Mouse (Mus musculus): ENCODE results near the gene Tmem107.

Tmem107 gene

GRCm38 (mm10) chr11:69070590-69071222 is at the start of gene Tmem107:
Gene Tmem107 (plus strand): TSS chr11:69070806.
- peak; percentile 87 to 92 for DNase-seq (ENCODE audit: low spot score in 2 of 2)

DNA sequence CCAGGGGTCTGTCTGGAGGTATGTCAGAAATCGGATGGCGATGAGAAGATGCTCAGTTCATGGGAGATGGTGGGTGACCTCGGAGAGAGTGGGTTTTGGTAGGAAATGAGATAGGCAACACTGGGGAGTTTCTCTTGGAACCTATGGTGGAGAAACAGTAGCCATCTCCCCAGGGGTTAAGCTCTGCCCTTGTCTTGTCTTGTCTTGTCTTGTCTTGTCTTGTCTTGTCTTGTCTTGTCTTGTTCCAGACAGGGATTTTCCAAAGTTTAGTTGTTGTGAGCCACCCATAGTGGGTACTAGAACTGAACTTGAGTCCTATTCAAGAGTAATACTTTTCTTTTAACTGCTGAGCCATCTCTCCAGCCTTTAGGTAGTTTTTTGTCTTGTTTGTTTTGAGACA is 44.0 kb upstream of the Tmem107 start:
- no peak for DNase-seq (ENCODE audit: low spot score in 2 of 2)

DNA sequence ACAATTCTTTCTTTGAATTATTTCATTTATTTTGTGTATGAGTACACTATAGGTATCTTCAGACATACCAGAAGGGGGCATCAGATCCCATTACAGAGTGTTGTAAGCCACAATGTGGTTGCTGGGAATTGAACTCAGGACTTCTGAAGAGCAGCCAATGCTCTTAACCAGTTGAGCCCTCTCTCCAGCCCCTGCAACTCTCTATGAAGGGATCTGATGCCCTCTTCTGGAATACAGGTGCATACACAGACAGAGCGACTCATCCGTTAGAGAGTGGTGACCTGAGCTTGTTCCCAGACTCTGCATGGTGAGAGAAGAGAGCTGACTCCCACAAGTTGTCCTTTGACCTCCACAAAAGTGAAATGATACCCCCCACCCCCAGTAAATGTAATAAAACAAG is 41.8 kb upstream of the Tmem107 start:
- no peak for DNase-seq (ENCODE audit: low spot score in 2 of 2)

- no peak for DNase-seq (ENCODE audit: low spot score in 2 of 2)
Measured at GRCm38 (mm10) chr11:69033552-69033951, 37.1 kb upstream of the Tmem107 start.

- DNase-seq (ENCODE audit: low spot score in 2 of 2): no peak
Measured at GRCm38 (mm10) chr11:69034585-69034984, 36.0 kb upstream of the Tmem107 start.

DNA sequence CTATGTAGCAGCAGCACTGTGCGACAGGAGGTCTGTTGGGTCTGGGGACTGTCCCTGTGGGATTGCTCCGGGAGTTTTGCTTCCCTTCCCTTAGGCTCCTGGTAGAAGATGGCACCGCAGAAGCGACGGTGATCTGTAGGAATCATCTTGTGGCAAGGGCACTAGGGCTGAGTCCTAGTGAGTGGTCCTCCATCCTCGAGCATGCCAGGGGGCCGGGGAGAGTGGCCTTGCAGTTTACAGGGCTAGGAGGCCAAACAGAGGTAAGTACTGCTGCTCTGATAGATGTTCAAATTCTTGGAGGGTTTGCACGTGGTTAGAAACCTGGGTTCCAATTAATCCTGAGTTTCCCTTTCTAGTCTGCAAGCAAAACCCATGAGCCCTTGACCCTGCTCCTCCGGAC is 35.2 kb upstream of the Tmem107 start:
- no peak for DNase-seq (ENCODE audit: low spot score in 2 of 2)

- peak; percentile 76 to 87 for DNase-seq (ENCODE audit: low spot score in 2 of 2)
Measured at GRCm38 (mm10) chr11:69035849-69036248, 34.8 kb upstream of the Tmem107 start.

DNA sequence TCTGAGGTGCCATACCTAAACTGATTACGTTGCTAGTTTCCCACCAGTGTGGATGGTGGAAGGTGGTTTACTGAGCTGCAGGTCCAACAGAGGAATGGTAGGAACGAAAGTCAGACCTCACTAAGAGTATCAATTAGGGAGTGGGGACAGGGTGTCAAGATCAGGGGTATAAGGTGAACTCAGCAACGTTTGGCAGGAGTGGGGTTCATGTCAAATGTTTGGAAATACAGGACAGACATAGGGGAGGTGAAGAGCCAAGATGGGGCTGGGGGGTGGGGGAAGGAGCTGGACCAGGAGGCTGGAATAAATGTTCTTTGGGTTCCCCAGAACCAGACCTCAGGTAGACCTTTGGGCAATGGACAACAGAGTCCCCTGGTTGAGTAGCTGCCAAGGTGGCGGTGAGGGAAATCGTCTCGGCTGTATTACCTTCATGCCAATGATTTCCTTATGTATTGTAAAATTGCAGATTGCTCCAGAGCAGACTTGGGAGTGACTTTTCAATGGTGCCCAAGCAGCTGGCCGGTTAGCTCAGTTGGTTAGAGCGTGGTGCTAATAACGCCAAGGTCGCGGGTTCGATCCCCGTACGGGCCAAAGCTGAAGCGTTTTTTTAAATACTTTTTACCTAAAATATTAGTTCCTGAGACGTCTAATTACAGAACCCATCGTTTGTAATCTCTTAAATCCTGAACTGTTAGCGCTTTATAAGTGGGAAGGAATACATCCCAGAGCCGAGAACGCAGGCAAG is 33.9 kb upstream of the Tmem107 start:
- DNase-seq (ENCODE audit: low spot score in 2 of 2): peak; percentile 83 to 90

GRCm38 (mm10) chr11:69037231-69038061 is 33.2 kb upstream of the Tmem107 start:
- DNase-seq (ENCODE audit: low spot score in 2 of 2): peak; percentile 79 to 84

DNA sequence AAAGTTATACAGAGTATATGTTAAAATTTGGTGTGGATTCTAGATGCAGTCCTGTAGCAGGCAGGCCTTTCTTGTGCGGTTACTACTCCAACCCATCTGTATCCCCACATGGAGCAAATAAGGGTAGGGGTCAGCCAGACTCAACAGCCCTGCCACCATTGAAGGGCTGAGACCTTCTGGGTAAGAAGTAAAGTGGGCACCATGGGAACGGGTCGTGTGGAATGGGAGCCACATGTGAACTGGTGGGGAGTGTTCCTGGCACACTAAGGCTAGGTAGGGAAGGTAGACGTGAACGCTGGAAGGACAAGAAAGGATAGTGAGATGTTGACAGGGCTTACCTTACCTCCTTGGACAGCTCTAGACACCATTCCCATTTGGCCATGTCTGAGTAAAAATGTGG is 32.4 kb upstream of the Tmem107 start:
- DNase-seq (ENCODE audit: low spot score in 2 of 2): no peak

GRCm38 (mm10) chr11:69045531-69046394 is 24.8 kb upstream of the Tmem107 start, which contains the start of gene Aurkb:
Gene Aurkb (plus strand): TSS chr11:69045647.
- DNase-seq (ENCODE audit: low spot score in 2 of 2): peak; percentile 63 to 77

- no peak for DNase-seq (ENCODE audit: low spot score in 2 of 2)
Measured at GRCm38 (mm10) chr11:69046395-69046774, 24.2 kb upstream of the Tmem107 start.

DNA sequence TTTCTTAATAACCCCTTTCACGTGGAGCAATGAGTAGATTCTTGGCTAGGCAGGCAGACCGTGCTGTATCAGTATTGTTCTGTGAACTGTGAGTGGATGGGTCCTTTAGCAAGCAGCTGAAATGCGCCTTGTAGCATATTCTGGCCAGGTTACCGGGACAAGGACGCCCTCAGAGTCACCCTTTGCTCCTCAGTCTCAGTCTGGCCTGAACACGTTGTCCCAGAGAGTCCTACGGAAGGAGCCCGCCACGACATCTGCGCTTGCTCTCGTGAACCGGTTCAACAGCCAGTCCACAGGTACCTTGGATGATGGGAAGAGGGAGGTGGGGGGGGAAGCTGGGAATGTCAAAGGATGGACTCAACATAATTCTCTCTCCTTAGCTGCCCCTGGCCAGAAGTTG is 23.0 kb upstream of the Tmem107 start:
- no peak for DNase-seq (ENCODE audit: low spot score in 2 of 2)

DNA sequence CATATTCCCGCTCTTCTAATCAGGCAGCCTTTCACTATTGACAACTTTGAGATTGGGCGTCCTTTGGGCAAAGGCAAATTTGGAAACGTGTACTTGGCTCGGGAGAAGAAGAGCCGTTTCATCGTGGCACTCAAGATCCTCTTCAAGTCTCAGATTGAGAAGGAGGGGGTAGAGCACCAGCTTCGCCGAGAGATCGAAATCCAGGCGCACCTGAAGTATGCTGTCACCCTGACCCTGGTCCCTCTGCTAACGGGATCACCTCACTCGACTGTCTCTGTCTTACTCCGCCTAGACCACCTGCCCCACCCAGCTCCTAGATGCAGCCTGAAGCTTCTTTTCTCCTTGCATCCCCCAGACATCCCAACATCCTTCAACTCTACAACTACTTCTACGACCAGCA is 22.5 kb upstream of the Tmem107 start:
- no peak for DNase-seq (ENCODE audit: low spot score in 2 of 2)

- DNase-seq (ENCODE audit: low spot score in 2 of 2): no peak
Measured at GRCm38 (mm10) chr11:69050748-69051147, 19.9 kb upstream of the Tmem107 start.

DNA sequence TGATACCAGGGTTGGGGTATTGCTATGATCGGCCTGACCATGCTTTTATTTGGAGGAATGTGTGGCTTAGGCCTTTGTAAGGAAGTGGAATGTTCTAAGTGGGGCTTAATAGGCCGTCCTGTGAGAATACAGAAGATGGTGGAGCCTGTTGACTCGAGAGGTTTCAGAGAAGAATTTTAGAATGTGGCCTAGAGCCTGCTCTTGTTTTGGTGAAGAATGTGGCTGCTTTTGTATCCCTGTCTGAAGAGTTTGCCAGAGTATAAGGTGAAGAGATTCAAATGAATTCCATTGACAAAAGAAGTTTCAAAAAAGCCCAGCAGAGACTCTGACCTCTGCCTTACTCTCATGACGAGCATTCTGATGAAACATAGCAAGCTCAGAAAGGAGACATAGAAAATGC is 18.8 kb upstream of the Tmem107 start:
- DNase-seq (ENCODE audit: low spot score in 2 of 2): no peak

DNA sequence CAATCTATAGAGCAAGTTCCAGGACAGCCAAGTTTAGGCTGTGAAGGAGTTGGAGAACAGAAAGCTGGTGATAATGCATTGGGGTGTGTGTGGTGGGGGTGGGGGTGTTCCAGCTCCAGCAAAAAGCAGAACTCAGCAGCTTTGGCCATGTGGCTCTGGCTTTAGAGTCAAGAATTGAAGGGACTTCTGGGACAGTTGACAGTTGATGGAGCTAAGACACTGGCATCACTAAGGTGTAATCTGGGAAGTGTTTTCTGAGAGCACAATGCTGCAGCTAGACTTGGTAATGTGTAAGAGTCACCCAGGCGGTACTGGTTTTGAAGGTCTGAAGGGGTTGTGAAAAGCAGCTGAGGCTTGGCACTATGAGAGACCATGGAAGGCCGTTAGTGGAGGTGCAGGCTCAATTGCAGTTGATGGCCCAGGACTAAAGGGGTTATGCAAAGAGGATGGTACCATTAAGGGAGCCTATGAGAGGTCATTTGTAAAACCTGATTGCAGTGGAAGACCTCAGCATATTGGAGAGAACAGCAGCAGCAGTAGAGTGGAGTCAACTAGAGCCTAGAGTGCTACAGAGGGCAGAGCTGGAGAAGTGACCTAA is 17.7 kb upstream of the Tmem107 start:
- DNase-seq (ENCODE audit: low spot score in 2 of 2): no peak

GRCm38 (mm10) chr11:69053848-69054247 is 16.8 kb upstream of the Tmem107 start:
- DNase-seq (ENCODE audit: low spot score in 2 of 2): no peak

GRCm38 (mm10) chr11:69058265-69058664 is 12.3 kb upstream of the Tmem107 start:
- DNase-seq (ENCODE audit: low spot score in 2 of 2): no peak

- DNase-seq (ENCODE audit: low spot score in 2 of 2): no peak
Measured at GRCm38 (mm10) chr11:69058729-69059356, 11.8 kb upstream of the Tmem107 start.

Measured in urinary bladder, postnatal 36 days (tissue).